Mouse (Mus musculus) layer of hippocampus, adult 11-12 months (tissue): Measurements from ENCODE around the gene Proser2.

Experiments used
- DNase-seq: peaks from one replicate; pipeline ENCODE4 v3.0.0; 2022; ENCODE audit warnings: low spot score

The Proser2 gene

GRCm38 (mm10) chr2:6072685-6073260, 57.2 kb downstream of the Proser2 start:
- DNase-seq = no peak

GRCm38 (mm10) chr2:6071598-6072440, 58.2 kb downstream of the Proser2 start:
- DNase-seq = no peak

- DNase-seq = no peak
Observed at GRCm38 (mm10) chr2:6070925-6071324, 59.1 kb downstream of the Proser2 start.

- DNase-seq = no peak
Observed at GRCm38 (mm10) chr2:6067341-6067740, 62.7 kb downstream of the Proser2 start.

- no peak for DNase-seq
Observed at GRCm38 (mm10) chr2:6060071-6060804, 69.8 kb downstream of the Proser2 start.

- DNase-seq = no peak
Observed at GRCm38 (mm10) chr2:6059291-6059690, 70.7 kb downstream of the Proser2 start.

GRCm38 (mm10) chr2:6056518-6056917, 73.5 kb downstream of the Proser2 start:
- no peak for DNase-seq

GRCm38 (mm10) chr2:6055466-6055865, 74.5 kb downstream of the Proser2 start:
- no peak for DNase-seq

GRCm38 (mm10) chr2:6049018-6049417, 81.0 kb downstream of the Proser2 start:
- no peak for DNase-seq

- DNase-seq = no peak
Observed at GRCm38 (mm10) chr2:6048570-6048969, 81.4 kb downstream of the Proser2 start.
